Mouse (Mus musculus): ENCODE measurements around the gene Podn. TPM values are rescaled to one million over a fixed set of nuclear protein-coding genes. Genes with fewer than 3 reads are reported as not detected.

Podn gene
- total and polyA plus RNA-seq, 3 experiments: 0.04 TPM; not detected in 2

- Histone ChIP-seq H3K27ac (ENCODE audit: control insufficient read depth, low read depth, low read length) (no peak overlapping the region), H3K36me3 (ENCODE audit: control insufficient read depth in 1 of 2, insufficient read depth in 2 of 2, low read length in 2 of 2) (no peaks in the 10 kb centered on the region), H3K9ac (ENCODE audit: control insufficient read depth, low read depth, low read length, poor library complexity, severe bottlenecking) (no peak overlapping the region), H3K4me1 (ENCODE audit: control insufficient read depth in 1 of 2, insufficient read depth in 2 of 2, low read length in 2 of 2) (0 out of 4 replicates have a peak, but pooled peaks cover 0 to 2% of the 10 kb centered on the region in 2 experiments), H3K27me3 (ENCODE audit: control insufficient read depth in 1 of 2, insufficient read depth in 2 of 2, low read length in 2 of 2) (no peaks in the 10 kb centered on the region), H3K79me2 (ENCODE audit: control insufficient read depth, insufficient read depth, low read length, poor library complexity) (no peaks in the 10 kb centered on the region), H3K9me3 (replicated peaks; ENCODE audit: insufficient read depth, low read length) (no peaks in the 10 kb centered on the region), H3K4me3 (ENCODE audit: control insufficient read depth in 1 of 2, insufficient read depth in 1 of 2, low read depth in 2 of 2, low read length in 2 of 2) (no peak overlapping the region)
- DNase-seq (ENCODE audit: low read depth, low spot score): no peak
- no peak for TF ChIP-seq POLR2AphosphoS2 (IDR thresholded peaks at IDR 0.05; ENCODE audit: low read length)
- TF ChIP-seq MAFK (IDR thresholded peaks at IDR 0.05; ENCODE audit: borderline replicate concordance, low read depth, low read length): no peak
Measured at GRCm38 (mm10) chr4:108018241-108018923, 77.9 kb downstream of the Podn start.

GRCm38 (mm10) chr4:108017839-108018238, 78.4 kb downstream of the Podn start:
- no peak overlapping the region for H3K27ac ChIP-seq (ENCODE audit: control insufficient read depth, low read depth, low read length)
- no peaks in the 10 kb centered on the region for H3K9me3 ChIP-seq (replicated peaks; ENCODE audit: insufficient read depth, low read length)
- TF ChIP-seq CHD1 (IDR thresholded peaks at IDR 0.05; ENCODE audit: low read depth, low read length) (no peak), TCF12 (IDR thresholded peaks at IDR 0.05; ENCODE audit: low read depth, low read length) (no peak), TAL1 (IDR thresholded peaks at IDR 0.05; ENCODE audit: low read length) (no peak), KAT2A (conservative IDR thresholded peaks at IDR 0.05; ENCODE audit: low read depth, low read length) (no peak), USF1 (IDR thresholded peaks at IDR 0.05; ENCODE audit: low read depth, low read length) (no peak), MYC (IDR thresholded peaks at IDR 0.05; ENCODE audit: low read depth, low read length) (no peak), ZNF384 (IDR thresholded peaks at IDR 0.05; ENCODE audit: low read depth, low read length) (no peak), NELFE (IDR thresholded peaks at IDR 0.05; ENCODE audit: low read depth, low read length) (no peak), ELF1 (IDR thresholded peaks at IDR 0.05; ENCODE audit: low read depth, low read length) (no peak), MYB (IDR thresholded peaks at IDR 0.05; ENCODE audit: low read depth, low read length) (no peak)
- no peaks in the 10 kb centered on the region for H3K79me2 ChIP-seq (ENCODE audit: control insufficient read depth, insufficient read depth, low read length, poor library complexity)
- DNase-seq (ENCODE audit: low read depth, low spot score): no peak
- H3K9ac ChIP-seq (ENCODE audit: control insufficient read depth, low read depth, low read length, poor library complexity, severe bottlenecking): no peak overlapping the region
- no peaks in the 10 kb centered on the region for H3K36me3 ChIP-seq (ENCODE audit: control insufficient read depth in 1 of 2, insufficient read depth in 2 of 2, low read length in 2 of 2)
- no peaks in the 10 kb centered on the region for H3K27me3 ChIP-seq (ENCODE audit: control insufficient read depth in 1 of 2, insufficient read depth in 2 of 2, low read length in 2 of 2)
- no peak overlapping the region for H3K4me3 ChIP-seq (ENCODE audit: control insufficient read depth in 1 of 2, insufficient read depth in 1 of 2, low read depth in 2 of 2, low read length in 2 of 2)
- 0 out of 4 replicates have a peak, but pooled peaks cover 0 to 2% of the 10 kb centered on the region in 2 experiments for H3K4me1 ChIP-seq (ENCODE audit: control insufficient read depth in 1 of 2, insufficient read depth in 2 of 2, low read length in 2 of 2)

GRCm38 (mm10) chr4:108016321-108016720, 79.9 kb downstream of the Podn start:
- Histone ChIP-seq H3K36me3 (ENCODE audit: control insufficient read depth in 1 of 2, insufficient read depth in 2 of 2, low read length in 2 of 2) (no peaks in the 10 kb centered on the region), H3K27me3 (ENCODE audit: control insufficient read depth in 1 of 2, insufficient read depth in 2 of 2, low read length in 2 of 2) (no peaks in the 10 kb centered on the region; a peak in 1 of 4 replicates), H3K9me3 (replicated peaks; ENCODE audit: insufficient read depth, low read length) (no peaks in the 10 kb centered on the region), H3K79me2 (ENCODE audit: control insufficient read depth, insufficient read depth, low read length, poor library complexity) (no peaks in the 10 kb centered on the region), H3K9ac (ENCODE audit: control insufficient read depth, low read depth, low read length, poor library complexity, severe bottlenecking) (no peak overlapping the region), H3K4me3 (ENCODE audit: control insufficient read depth in 1 of 2, insufficient read depth in 1 of 2, low read depth in 2 of 2, low read length in 2 of 2) (no peak overlapping the region), H3K27ac (ENCODE audit: control insufficient read depth, low read depth, low read length) (no peak overlapping the region), H3K4me1 (ENCODE audit: control insufficient read depth in 1 of 2, insufficient read depth in 2 of 2, low read length in 2 of 2) (0 out of 4 replicates have a peak, but pooled peaks cover 0 to 2% of the 10 kb centered on the region in 2 experiments)
- TF ChIP-seq RCOR1 (IDR thresholded peaks at IDR 0.05; ENCODE audit: low read depth, low read length) (no peak), ZC3H11A (IDR thresholded peaks at IDR 0.05; ENCODE audit: low read depth, low read length) (no peak), KAT2A (conservative IDR thresholded peaks at IDR 0.05; ENCODE audit: low read depth, low read length) (no peak), EP300 (IDR thresholded peaks at IDR 0.05; ENCODE audit: low read depth in 1 of 2, low read length in 2 of 2) (no peak), MAX (IDR thresholded peaks at IDR 0.05; ENCODE audit: low read length) (no peak), E2F4 (IDR thresholded peaks at IDR 0.05; ENCODE audit: borderline replicate concordance, low read depth, low read length) (no peak), ETS1 (IDR thresholded peaks at IDR 0.05; ENCODE audit: low read depth, low read length) (no peak), MYC (IDR thresholded peaks at IDR 0.05; ENCODE audit: low read depth, low read length) (no peak)
- DNase-seq (ENCODE audit: low read depth, low spot score): no peak

All from MEL (cell line).